Mouse (Mus musculus) left cerebral cortex, postnatal 10 days (tissue): Measurements from ENCODE around the gene Ttc7b. TPM values are rescaled to one million over a fixed set of nuclear protein-coding genes. Genes with fewer than 3 reads are reported as not detected.

ENCODE experiments used
- DNase-seq, 2 experiments: peaks; one replicate each; pipeline ENCODE4 v3.0.0; 2021 to 2022; ENCODE audit warnings: low spot score in 2 of 2, mixed read lengths in 1 of 2; ENCODE audit errors: extremely low spot score in 1 of 2
- intact Hi-C: fragments of 180-260 bp; cut with DNase I; formaldehyde crosslinking; loops from one replicate; pipeline ENCODE4 v1.15.1; 2025
- total RNA-seq, 2 experiments: library from RNA; stranded (reverse); gene quantifications; 2 replicates each; pipeline ENCODE4 v1.2.3; 2021

Ttc7b gene
- total RNA-seq, 2 experiments from 2014 or later = 137 to 138 TPM

DNA sequence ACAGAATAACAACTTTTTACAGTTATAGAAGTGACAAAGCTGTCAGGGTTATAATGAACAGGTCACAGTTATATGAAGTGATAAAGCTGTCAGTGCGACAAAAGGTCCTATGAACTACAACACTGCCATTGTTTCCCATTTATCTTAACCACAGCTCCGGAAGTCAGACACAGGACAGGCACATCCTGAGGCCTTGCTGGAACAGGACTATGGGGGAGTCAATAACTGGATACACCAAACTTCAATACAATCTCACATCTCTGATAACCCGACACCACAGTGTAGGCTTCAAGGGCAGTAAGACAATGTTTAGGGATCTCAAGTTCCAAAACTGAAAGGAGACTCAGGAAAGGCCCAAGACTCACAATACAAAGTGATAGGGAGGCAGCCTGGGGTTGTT, 45.1 kb downstream of the Ttc7b start:
- no peak for DNase-seq
- intact Hi-C loops = no loop called here

DNA sequence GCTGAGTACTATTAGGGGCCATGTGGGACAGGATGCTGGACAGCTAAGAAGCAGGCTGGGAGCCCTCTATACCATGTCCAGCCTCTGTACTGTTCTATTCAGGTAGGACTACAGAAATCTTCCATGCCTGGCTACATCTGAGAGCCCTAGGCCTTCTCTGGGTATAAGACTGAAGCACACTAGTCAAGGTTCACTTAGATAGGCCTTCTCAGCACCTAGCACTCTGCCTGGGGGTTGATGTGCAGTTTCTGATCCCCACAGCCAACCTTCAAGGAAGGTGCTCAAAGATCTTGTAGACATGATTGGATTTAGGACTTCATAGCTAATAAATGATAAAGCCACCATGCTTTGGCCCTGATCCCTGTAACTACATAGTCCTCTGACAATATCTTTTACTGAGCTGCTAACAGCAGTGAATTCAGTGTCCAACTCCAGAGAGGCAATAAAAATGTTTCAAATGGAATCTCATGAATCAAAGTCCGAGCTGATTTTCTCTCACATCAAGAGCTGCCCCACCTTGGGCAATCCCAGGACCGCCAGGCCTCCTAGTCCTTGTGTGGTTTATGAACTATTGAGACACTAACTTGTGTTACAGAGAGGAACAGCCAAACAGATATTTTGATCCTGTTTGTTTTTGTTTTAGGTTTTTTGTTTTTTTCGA, 45.8 kb downstream of the Ttc7b start:
- DNase-seq = no peak
- intact Hi-C loops = no loop called here

DNA sequence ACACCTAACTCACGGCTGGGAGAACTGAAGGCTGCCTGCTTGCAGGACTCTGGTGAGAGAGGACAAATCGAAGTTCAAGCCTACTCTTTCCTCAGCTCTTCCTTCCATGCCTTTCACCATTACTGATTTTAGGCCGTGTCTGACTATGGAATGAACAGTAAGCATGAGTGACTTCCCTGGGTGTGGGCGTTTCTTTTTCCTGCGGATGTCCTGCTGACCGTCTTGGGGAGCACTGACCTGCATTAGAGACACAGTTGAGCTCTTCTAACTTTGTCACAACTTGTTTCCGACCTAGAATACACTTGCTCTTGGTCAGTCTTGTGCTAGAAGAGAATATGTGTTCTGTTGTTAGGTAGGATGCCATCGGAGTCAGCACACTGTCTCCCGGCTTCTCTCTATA, 50.3 kb downstream of the Ttc7b start:
- intact Hi-C loops = no loop called here
- no peak for DNase-seq

DNA sequence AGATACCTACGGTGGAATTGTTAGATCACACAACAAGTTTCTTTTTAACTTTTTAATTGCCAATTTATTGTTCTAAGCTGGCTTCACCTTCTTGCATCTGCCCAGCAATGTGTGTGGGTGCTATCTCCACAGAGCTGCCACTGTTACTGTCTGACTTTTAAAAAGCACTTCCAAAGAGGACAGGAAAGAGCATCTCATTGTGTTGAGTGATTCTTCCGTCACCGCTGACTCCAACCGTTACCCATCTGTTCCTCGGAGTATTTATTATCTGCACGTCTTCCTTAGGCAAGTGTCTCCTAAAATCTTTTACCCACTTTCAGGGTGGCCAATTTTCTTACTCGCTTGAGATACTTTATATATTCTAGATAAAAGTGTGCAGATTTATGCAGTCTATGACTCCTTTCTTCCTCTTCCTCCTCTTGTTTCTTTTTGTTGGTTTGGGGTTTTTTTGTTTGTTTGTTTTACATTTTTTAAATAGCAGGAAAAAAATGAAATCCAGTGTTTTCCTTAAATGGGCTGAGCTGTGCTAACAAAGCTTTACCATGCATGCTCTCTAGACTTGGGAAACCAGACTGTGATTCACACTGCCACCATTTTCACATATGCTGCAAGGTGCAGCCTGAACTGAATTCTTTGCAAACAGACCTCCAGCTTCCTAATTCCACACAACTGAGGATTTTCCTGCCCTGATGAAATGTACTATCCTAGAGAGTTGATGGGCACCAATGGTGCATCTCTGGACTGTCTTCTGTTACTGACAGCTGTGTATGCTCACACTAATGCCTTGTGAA, 50.9 kb downstream of the Ttc7b start:
- intact Hi-C loops = no loop called here

DNA sequence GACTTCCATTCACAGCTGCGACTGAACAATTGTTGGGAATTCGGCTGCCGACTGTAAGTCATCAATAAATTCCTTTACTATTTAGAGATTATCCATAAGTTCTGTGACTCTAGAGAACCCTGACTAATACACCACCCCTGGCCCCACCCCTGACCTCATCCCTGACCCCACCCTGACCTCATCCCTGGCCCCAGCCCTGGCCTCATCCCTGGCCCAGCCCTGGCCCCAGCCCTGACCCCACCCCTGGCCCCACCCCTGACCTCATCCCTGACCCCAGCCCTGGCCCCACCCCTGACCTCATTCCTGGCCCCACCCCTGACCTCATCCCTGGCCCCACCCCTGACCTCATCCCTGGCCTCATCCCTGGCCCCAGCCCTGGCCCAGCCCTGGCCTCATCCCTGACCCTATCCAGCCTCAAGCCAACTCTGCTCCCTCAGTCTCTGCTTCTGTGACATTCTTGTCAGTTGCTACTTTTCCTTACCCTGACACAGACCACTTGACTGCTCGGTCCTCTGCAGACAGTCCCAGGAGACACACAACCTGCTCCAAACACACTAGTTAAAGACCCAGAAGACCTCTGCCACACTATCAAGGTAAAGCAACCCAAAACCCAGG, 55.4 kb downstream of the Ttc7b start:
- intact Hi-C loops = no loop called here

More for the DNA sequence above, 50.9 kb downstream of the Ttc7b start:
- DNase-seq = no peak

DNA sequence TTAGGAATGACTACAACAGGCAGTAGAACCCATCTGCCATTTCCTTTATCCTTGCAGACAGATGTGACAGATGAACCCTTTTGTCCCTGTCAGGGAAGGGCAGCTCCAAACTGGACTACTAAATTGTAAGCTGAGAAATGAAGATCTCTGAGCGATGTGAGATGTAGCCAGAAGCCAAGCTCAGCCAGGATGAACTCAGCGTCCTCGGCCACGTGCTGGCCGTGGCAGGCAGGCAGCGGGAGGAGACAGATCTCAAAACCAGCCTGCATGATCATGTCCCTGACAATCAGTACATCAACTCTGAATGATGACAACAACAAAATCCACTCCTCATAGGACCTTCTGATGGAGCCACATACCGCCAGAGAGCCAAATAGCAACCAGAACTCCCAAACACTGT, 62.9 kb downstream of the Ttc7b start:
- no peak for DNase-seq
- intact Hi-C loops = no loop called here

More for the DNA sequence above, 55.4 kb downstream of the Ttc7b start:
- no peak for DNase-seq

DNA sequence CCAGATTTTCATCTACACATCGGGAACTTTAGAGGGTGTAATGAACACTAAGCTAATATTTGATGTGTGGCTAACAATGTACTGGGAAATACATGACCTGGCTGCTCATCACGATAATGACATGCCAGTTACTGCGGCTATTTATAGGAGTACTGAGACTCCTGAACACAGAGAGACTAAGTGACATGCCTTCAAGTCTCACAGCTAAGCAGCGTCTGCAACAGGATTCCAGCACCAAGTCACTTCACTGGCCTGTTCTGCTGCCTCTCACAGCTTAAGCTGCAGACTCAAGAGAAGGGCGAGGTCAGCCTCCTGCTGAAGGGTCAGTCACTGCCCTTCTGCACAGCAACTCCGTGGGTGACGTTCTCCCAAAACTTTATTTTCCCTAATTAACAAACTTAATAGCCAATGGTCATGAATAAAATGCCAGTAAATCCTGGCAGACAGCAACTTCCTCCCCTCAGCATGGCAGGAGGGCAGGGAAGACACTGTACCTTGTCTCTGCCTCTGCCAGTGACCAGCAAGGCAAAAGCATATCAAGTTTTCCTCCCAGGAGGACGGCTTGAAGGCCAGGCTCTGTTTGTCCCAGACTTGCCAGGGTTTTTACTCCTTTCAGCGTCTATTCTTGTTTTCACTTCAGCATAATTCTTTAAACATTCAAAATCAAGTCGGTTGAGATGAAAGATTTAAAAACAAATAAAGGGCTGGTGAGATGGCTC, 64.2 kb downstream of the Ttc7b start:
- no peak for DNase-seq
- intact Hi-C loops = no loop called here

DNA sequence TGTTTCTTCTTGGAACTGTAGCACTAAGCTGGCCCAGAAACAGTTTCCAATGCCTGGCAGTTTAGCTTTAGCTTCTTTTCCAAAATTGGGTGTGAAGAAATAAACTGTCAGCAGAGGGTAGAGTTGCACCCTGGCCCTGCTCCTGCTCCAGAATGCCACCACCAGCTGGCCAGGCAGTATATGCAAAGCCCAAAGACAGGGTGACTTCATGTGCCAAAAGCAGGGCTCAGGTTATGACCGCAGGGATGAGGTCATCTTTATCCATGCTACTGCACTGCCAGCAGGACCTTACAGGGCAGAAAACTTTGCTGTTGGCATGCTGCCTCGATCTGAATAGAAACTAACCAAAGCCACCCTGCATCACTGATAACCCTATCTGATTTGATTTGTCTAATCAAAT, 65.2 kb downstream of the Ttc7b start:
- no peak for DNase-seq
- intact Hi-C loops = no loop called here

DNA sequence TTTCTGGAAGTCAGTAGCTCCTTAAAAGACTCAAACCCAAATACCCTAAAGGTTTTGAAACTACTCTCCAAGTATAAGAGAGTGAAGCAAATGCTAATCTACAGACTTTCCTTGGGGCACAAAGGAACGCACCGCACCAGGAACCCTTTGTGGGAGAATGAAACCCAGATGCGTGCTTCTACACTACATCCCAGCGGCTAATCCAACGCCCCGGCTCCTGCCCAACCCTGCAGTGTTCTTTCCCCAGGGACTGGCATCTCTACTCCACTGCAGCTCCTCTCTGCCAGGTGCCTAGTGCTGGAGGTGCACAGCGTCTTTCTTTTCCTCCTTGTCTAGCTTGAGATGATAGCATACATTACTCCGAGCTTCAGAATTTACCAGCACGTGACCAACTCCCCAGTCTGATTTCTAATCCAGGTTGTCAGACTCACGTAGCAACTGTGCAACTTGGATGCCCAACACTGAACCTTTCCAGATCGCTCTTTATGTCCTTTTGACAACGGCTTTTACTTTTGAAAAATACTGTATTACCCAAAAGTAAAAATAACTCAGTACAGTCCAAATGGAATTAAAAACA, 72.8 kb downstream of the Ttc7b start:
- intact Hi-C loops = no loop called here
- DNase-seq = no peak

DNA sequence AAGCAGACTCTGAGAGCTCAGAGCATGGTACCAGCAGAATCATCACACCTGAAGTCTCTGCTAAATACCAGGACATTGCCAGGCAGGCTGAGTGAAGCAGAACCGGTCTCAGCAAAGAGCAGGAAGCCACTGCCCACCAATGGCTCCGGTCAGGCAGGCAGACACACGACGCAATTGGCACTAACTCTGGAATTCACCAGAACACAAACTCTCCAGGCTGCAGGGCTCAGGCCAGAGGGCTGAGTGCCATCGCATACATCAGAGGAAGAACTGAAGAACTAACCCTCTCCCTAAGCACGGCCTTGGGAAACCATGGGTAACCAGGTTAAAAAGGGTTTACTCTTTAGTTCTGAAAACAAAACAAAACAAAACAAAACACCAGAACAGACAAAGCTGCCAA, 73.5 kb downstream of the Ttc7b start:
- intact Hi-C loops = no loop called here
- DNase-seq = no peak

DNA sequence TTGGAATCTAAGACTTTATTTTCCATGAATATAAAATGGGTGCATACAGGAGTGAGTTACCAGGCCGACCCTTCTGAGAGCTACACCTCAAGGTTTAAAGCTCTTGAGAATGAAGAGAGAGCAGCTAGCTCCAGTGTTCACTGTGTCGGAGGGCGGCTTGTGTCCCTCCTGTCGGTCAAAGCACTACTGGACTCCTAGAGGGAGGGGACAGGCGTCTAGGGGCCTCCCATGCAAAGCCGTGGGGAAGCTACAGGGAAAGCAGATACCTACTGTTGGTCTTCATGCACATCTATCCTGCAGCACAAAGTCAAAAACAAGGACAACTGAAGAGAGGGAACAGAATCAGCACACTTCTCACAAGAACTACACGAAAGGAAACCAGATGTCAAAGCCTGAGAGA, 74.9 kb downstream of the Ttc7b start:
- intact Hi-C loops = no loop called here
- no peak for DNase-seq

DNA sequence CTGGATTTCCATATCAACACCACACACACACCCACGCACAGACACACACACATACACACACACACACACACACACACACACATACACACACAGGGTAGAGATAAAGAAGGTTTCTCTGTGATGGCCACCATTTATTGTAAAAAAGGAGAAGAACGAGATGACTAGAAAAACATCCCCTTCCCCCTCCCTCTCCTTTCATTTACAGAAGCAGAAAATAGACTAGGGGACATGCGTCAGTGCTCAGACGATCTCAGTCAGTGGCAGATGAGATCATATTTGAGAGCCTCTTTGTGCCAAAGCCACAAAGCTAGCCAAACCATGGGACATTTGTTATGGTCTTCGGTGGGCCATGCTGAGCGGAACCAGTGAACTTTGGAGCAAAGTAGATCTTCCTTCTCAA, 75.4 kb downstream of the Ttc7b start:
- intact Hi-C loops = no loop called here
- DNase-seq = no peak

DNA sequence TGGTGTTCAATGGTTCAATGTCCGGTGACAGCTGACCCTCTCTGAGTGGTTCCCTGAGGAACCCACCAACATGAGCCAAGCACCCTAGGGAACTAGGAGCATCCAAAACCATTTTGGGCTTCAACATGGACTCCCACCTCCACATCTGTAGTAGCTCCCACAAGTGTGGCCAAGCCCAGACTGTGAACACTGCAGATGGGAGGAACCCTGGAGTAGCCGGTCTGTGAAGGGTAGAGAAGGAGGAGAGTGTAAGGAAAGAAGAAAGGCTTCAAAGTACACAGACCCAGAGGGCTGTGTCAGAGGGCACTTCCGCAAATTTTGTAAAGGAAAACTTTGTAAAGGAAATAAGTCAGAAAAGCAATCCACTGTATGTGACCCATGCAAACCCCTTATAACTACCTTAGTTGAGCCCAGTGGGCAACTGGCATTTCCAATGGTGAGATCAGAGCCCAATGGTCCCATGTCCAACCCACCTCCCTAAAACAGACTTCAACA, 75.9 kb downstream of the Ttc7b start:
- intact Hi-C loops = no loop called here
- no peak for DNase-seq

DNA sequence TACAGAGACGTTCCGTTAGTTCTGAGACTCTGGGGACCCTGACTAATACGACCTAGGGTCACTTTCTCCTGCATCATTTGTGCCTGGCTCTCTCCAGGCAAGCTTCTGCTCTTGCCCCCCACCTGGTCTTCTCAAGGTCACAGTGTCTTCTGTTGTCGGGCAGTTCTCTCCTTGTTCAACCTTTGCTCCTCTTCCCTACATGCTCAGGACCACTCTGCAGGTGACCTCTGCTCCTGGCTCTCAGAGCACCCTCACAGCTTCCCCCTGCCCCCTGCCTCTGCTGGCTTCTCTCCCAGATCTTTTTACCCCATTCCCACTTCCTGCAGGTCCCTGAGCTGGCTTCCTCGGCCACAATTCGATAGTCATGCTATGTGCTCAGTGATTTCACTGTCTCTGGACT, 77.2 kb downstream of the Ttc7b start:
- DNase-seq = no peak
- intact Hi-C loops = no loop called here

DNA sequence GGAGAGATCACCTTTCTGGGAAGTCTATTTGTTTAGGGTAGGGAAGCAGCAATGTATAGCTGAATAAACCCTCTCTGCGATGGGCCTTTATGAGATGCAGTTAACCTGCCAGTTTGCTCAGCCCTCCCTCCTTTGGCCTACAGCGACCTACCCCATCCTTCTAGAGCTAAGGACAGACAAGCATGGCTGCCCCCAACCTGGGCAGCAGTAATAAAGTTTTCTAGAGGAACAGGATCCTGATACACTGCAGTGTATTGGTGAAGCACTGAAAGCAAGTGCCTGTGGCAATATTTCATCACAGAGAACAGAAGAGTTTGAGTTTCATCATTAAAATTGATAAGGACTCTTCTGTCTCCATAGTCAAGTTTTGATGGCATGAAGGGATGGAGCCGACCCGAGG, 79.0 kb downstream of the Ttc7b start:
- DNase-seq = no peak
- intact Hi-C loops = no loop called here

DNA sequence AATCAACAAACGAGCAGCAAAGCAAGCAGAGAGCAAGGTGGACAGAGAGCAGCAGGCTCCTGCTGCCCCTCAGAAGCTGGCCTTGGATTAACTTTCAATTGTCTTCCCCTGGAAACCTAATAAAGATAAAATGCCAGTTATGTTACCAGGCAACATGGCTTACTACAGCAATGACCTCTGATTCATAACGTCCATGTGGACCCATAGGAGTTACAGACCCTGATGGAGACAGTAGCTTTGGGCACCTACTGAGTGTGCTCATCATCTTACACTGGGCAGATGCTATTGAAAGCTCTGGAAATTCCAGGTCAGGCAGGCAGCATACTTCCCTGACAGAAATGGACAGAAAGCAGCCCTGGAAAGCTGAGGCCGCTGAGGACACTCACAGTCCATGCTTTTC, 80.7 kb downstream of the Ttc7b start:
- intact Hi-C loops = no loop called here
- no peak for DNase-seq

DNA sequence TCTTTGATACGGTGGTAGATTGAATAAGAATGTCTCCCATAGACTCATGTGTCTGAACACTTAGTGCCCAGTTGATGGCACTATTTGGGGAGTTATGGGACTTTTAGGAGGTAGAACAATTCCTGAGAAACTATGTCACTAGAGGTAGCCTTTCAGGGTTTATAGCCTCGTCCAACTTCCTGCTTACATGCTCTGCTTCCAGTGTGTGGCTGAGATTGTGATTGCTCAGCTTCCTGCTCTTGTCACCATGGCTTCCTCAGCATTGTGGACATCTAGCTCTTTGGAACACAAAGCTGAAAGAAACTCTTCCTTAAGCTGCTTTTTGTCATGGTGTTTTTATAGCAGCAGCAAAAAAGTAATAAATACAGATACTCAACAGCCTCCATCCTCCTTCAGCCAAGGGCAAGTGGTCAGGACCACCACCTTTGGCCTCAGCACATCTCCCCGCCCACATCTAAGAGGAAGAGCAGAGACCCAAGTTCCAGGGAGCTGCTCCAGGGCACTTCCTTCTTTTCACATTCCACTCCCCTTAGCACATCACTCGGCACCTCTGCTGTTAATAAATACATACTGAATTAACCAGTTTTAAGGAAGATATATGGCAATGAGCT, 81.4 kb downstream of the Ttc7b start:
- no peak for DNase-seq
- intact Hi-C loops = no loop called here

DNA sequence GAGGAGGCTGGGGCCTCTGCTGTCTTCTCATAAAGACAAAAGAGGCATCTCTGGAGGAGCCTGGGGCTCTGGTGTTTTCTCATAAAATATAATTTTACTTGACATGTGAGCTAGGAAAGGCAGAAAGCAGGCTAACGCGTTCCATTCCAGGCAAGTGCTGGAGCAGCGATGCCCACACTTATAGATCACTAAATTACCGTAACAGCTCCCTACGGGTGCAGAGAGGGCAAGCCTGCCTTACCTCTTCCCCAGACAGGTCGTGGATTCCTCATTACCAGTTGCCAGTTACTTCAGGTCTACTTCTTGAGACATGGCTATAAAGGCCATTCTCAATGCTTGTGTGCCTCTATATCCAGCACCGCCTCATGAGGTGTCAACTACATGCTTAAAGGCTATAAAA, 82.1 kb downstream of the Ttc7b start:
- no peak for DNase-seq
- intact Hi-C loops = no loop called here

DNA sequence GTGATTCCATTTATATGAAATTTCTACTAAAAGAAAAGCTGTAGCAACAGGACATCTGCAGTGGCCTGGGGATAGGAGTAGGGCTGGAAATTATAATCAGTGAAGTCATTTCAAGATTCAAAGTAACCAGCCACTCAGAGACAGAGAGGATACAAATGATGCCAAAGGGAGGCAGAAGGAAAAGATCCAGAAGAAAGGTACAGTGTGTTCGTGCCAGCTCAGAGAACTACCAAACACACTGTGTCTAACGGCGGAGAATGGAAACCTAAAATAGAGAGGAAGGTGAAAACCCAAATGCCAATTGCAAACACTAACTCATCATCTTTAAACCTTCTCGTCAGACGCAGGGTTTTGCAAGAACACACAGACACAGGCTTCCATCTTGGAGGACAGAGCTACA, 82.8 kb downstream of the Ttc7b start:
- intact Hi-C loops = no loop called here
- DNase-seq = no peak
